Mouse (Mus musculus): ENCODE results near the gene Bbs1. TPM values are rescaled to one million over a fixed set of nuclear protein-coding genes. Genes with fewer than 3 reads are reported as not detected.

Gene Bbs1
- polyA plus RNA-seq, 1 experiment = 17.6 TPM

- H3K4me1 ChIP-seq (ENCODE audit: control insufficient read depth, insufficient read depth, low read length) = peaks cover 4% of the 10 kb centered on the region
- WGBS = 72% methylated on average over 4 of the region's 4 CpGs
- TF ChIP-seq CTCF (IDR thresholded peaks at IDR 0.05; ENCODE audit: borderline replicate concordance, insufficient read depth, low read depth, low read length) (no peak), POLR2A (IDR thresholded peaks at IDR 0.05; ENCODE audit: borderline replicate concordance, insufficient read depth, low read length) (no peak)
- DNase-seq = no peak
- H3K27ac ChIP-seq (ENCODE audit: insufficient read depth, low read length) = peak overlapping the region; percentile 67; the same call in 1 of the 2 replicates
- no peaks in the 10 kb centered on the region for H3K27me3 ChIP-seq (ENCODE audit: control insufficient read depth, insufficient read depth, low read length)
- peak overlapping the region; percentile 71 for H3K4me3 ChIP-seq (replicated peaks; ENCODE audit: insufficient read depth, low read depth, low read length)
Observed at GRCm38 (mm10) chr19:4855951-4856350, 50.5 kb downstream of the Bbs1 start.

GRCm38 (mm10) chr19:4855470-4855820 is 51.0 kb downstream of the Bbs1 start:
- no peak for DNase-seq
- TF ChIP-seq CTCF (IDR thresholded peaks at IDR 0.05; ENCODE audit: borderline replicate concordance, insufficient read depth, low read depth, low read length) (no peak), POLR2A (IDR thresholded peaks at IDR 0.05; ENCODE audit: borderline replicate concordance, insufficient read depth, low read length) (no peak)
- Histone ChIP-seq H3K4me1 (ENCODE audit: control insufficient read depth, insufficient read depth, low read length) (peaks cover 4% of the 10 kb centered on the region), H3K4me3 (replicated peaks; ENCODE audit: insufficient read depth, low read depth, low read length) (peak overlapping the region; percentile 71), H3K27ac (ENCODE audit: insufficient read depth, low read length) (peak overlapping the region; percentile 67), H3K27me3 (ENCODE audit: control insufficient read depth, insufficient read depth, low read length) (no peaks in the 10 kb centered on the region)
- 1% methylated on average over 14 of the region's 14 CpGs for WGBS

GRCm38 (mm10) chr19:4854552-4855469 is 51.6 kb downstream of the Bbs1 start, which contains the start of gene Ctsf:
Gene Ctsf, plus strand, starts transcription at chr19:4855130.
- WGBS = 3% methylated on average over 45 of the region's 45 CpGs
- TF ChIP-seq POLR2A (IDR thresholded peaks at IDR 0.05; ENCODE audit: borderline replicate concordance, insufficient read depth, low read length) (peak; percentile 71), CTCF (IDR thresholded peaks at IDR 0.05; ENCODE audit: borderline replicate concordance, insufficient read depth, low read depth, low read length) (no peak)
- Histone ChIP-seq H3K27me3 (ENCODE audit: control insufficient read depth, insufficient read depth, low read length) (no peaks in the 10 kb centered on the region), H3K27ac (ENCODE audit: insufficient read depth, low read length) (peak within 1 kb of the TSS; percentile 67), H3K4me1 (ENCODE audit: control insufficient read depth, insufficient read depth, low read length) (peaks cover 4% of the 10 kb centered on the region), H3K4me3 (replicated peaks; ENCODE audit: insufficient read depth, low read depth, low read length) (peak within 1 kb of the TSS; percentile 71)
- DNase-seq = peak; percentile 95 to 96

GRCm38 (mm10) chr19:4850281-4850680 is 56.1 kb downstream of the Bbs1 start:
- WGBS = 33% methylated on average over 5 of the region's 5 CpGs
- no peak for DNase-seq
- no peak overlapping the region for H3K27ac ChIP-seq (ENCODE audit: insufficient read depth, low read length)
- H3K4me3 ChIP-seq (replicated peaks; ENCODE audit: insufficient read depth, low read depth, low read length) = no peak overlapping the region
- no peaks in the 10 kb centered on the region; the same call in 1 of the 2 replicates for H3K27me3 ChIP-seq (ENCODE audit: control insufficient read depth, insufficient read depth, low read length)
- no peaks in the 10 kb centered on the region; the same call in 1 of the 2 replicates for H3K4me1 ChIP-seq (ENCODE audit: control insufficient read depth, insufficient read depth, low read length)
- TF ChIP-seq POLR2A (IDR thresholded peaks at IDR 0.05; ENCODE audit: borderline replicate concordance, insufficient read depth, low read length) = no peak
- no peak for TF ChIP-seq CTCF (IDR thresholded peaks at IDR 0.05; ENCODE audit: borderline replicate concordance, insufficient read depth, low read depth, low read length)

- no peaks in the 10 kb centered on the region; the same call in 1 of the 2 replicates for H3K4me1 ChIP-seq (ENCODE audit: control insufficient read depth, insufficient read depth, low read length)
- TF ChIP-seq POLR2A (IDR thresholded peaks at IDR 0.05; ENCODE audit: borderline replicate concordance, insufficient read depth, low read length) (no peak), CTCF (IDR thresholded peaks at IDR 0.05; ENCODE audit: borderline replicate concordance, insufficient read depth, low read depth, low read length) (no peak)
- DNase-seq = no peak
- 67% methylated on average over 4 of the region's 4 CpGs for WGBS
- H3K27ac ChIP-seq (ENCODE audit: insufficient read depth, low read length) = no peak overlapping the region
- no peak overlapping the region for H3K4me3 ChIP-seq (replicated peaks; ENCODE audit: insufficient read depth, low read depth, low read length)
- no peaks in the 10 kb centered on the region; the same call in 1 of the 2 replicates for H3K27me3 ChIP-seq (ENCODE audit: control insufficient read depth, insufficient read depth, low read length)
Observed at GRCm38 (mm10) chr19:4849800-4850199, 56.6 kb downstream of the Bbs1 start.

- no peaks in the 10 kb centered on the region; the same call in 1 of the 2 replicates for H3K27me3 ChIP-seq (ENCODE audit: control insufficient read depth, insufficient read depth, low read length)
- no peak overlapping the region for H3K27ac ChIP-seq (ENCODE audit: insufficient read depth, low read length)
- no peaks in the 10 kb centered on the region for H3K4me1 ChIP-seq (ENCODE audit: control insufficient read depth, insufficient read depth, low read length)
- 23% methylated on average over 7 of the region's 7 CpGs for WGBS
- no peak for TF ChIP-seq POLR2A (IDR thresholded peaks at IDR 0.05; ENCODE audit: borderline replicate concordance, insufficient read depth, low read length)
- peak; percentile 77 for TF ChIP-seq CTCF (IDR thresholded peaks at IDR 0.05; ENCODE audit: borderline replicate concordance, insufficient read depth, low read depth, low read length)
- no peak overlapping the region for H3K4me3 ChIP-seq (replicated peaks; ENCODE audit: insufficient read depth, low read depth, low read length)
- DNase-seq = peak; percentile 47 to 50
Observed at GRCm38 (mm10) chr19:4847490-4847889, 58.9 kb downstream of the Bbs1 start.

- H3K27me3 ChIP-seq (ENCODE audit: control insufficient read depth, insufficient read depth, low read length) = no peaks in the 10 kb centered on the region; the same call in 1 of the 2 replicates
- no peak overlapping the region for H3K4me3 ChIP-seq (replicated peaks; ENCODE audit: insufficient read depth, low read depth, low read length)
- no peak for DNase-seq
- TF ChIP-seq CTCF (IDR thresholded peaks at IDR 0.05; ENCODE audit: borderline replicate concordance, insufficient read depth, low read depth, low read length) (no peak), POLR2A (IDR thresholded peaks at IDR 0.05; ENCODE audit: borderline replicate concordance, insufficient read depth, low read length) (no peak)
- 71% methylated on average over 2 of the region's 2 CpGs for WGBS
- H3K4me1 ChIP-seq (ENCODE audit: control insufficient read depth, insufficient read depth, low read length) = no peaks in the 10 kb centered on the region
- no peak overlapping the region for H3K27ac ChIP-seq (ENCODE audit: insufficient read depth, low read length)
Observed at GRCm38 (mm10) chr19:4845846-4846245, 60.6 kb downstream of the Bbs1 start.
